Mouse (Mus musculus) intestine, postnatal 0 days (tissue): ENCODE data around the gene Ramp2. TPM values are rescaled to one million over a fixed set of nuclear protein-coding genes. Genes with fewer than 3 reads are reported as not detected.

Experiments
- ATAC-seq: fragments of 200-750 bp; cut with Nextera tagmentation; 2 replicates; pipeline ENCODE4 v1.8.0; 2017; ENCODE audit warnings: mild to moderate bottlenecking, moderate TSS enrichment, moderate library complexity
- H3K27ac ChIP-seq: fragments of 300-500 bp; sonication (generic); 2 replicates; pipeline ENCODE4 v1.5.1; 2014; ENCODE audit warnings: mild to moderate bottlenecking, low read depth, low read length, moderate library complexity
- H3K27me3 ChIP-seq: fragments of 300-500 bp; sonication (generic); replicated peaks from 2 replicates; pipeline ENCODE4 v1.6.1; 2014; ENCODE audit warnings: low read length, mixed read lengths; ENCODE audit not compliant: control insufficient read depth, insufficient read depth
- H3K36me3 ChIP-seq: fragments of 300-500 bp; sonication (generic); 2 replicates; pipeline ENCODE4 v1.6.1; 2014; ENCODE audit warnings: mild to moderate bottlenecking, moderate library complexity; ENCODE audit not compliant: control insufficient read depth, insufficient read depth
- H3K4me1 ChIP-seq: fragments of 300-500 bp; sonication (generic); replicated peaks from 2 replicates; pipeline ENCODE4 v1.6.1; 2014; ENCODE audit warnings: antibody characterized with exemption, low read length, mixed read lengths; ENCODE audit not compliant: control insufficient read depth, insufficient read depth
- H3K4me2 ChIP-seq: fragments of 300-500 bp; sonication (generic); replicated peaks from 2 replicates; pipeline ENCODE4 v1.6.1; 2014; ENCODE audit warnings: low read depth, mild to moderate bottlenecking, moderate library complexity
- H3K4me3 ChIP-seq: fragments of 300-500 bp; sonication (generic); 2 replicates; pipeline ENCODE4 v1.5.1; 2014; ENCODE audit warnings: low read depth, low read length
- H3K9ac ChIP-seq: fragments of 300-500 bp; sonication (generic); 2 replicates; pipeline ENCODE4 v1.6.1; 2014; ENCODE audit warnings: mild to moderate bottlenecking, low read depth, low read length
- H3K9me3 ChIP-seq: fragments of 300-500 bp; sonication (generic); 2 replicates; pipeline ENCODE4 v1.6.1; 2016; ENCODE audit warnings: mixed run types; ENCODE audit not compliant: control insufficient read depth
- CTCF ChIP-seq: sonication (generic); IDR thresholded peaks from 2 replicates; pipeline ENCODE4 v1.5.1; 2016; ENCODE audit warnings: low read depth, mild to moderate bottlenecking, control low read depth, antibody characterized with exemption, moderate library complexity
- WGBS: fragments of 180-500 bp; shearing (Covaris S2); extraction: QIAGEN DNeasy Blood & Tissue Kit; methylation state at CpG from one replicate; pipeline ENCODE4 v1.1.7; 2014; 5-methylcytosine and 5-hydroxymethylcytosine counted together
- polyA plus RNA-seq: library from polyadenylated mRNA; unstranded; fragments of >200 nt; fragmentation: Nextera tagmentation; extraction: Ambion mirVana; gene quantifications from 2 replicates; pipeline ENCODE4 v1.2.1, GENCODE M21; 2015

Ramp2 gene
- polyA plus RNA-seq, 1 experiment from 2014 or later: 74.7 TPM

DNA sequence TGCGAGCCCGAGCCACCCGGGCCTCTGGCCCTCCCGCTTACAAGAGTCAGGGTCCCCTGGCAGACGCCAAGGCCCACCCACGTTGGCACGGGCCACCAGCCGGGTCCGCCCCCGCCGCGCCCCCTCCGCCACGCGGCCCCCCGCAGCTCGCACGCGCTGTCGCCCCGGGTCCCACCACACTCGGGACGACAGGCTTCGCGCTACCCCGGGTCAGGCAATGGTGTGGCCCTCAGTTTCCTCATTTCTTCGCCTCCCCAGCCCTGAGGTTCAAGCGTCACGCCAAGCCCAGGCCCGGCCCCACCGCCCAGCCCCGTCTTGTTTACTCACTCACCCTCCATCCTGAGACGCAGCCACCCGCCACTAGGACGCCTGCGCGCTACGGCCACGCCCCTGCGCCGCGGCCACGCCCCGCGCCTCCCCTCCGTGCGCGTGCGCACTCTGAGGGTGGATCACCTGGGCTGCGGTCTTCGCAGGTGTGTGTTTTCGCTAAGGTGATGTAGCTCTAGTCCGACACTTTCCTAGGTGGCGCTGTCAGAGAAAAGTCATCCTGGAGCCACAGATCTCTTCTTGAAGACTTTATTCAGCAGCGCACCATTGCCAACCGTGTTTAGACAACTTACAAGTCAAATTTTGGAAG, 19.6 kb upstream of the Ramp2 start, which contains the start of gene Ezh1:
Gene Ezh1 (minus strand): TSS at position 399 of the 637 bp plus-strand sequence.
- peaks cover 2% of the 10 kb centered on the region; the same call in 1 of the 2 replicates for H3K4me1 ChIP-seq
- no peaks in the 10 kb centered on the region for H3K27me3 ChIP-seq
- peak within 1 kb of the TSS; percentile 79 for H3K9ac ChIP-seq
- peak within 1 kb of the TSS; percentile 65 for H3K27ac ChIP-seq
- H3K36me3 ChIP-seq: no peaks in the 10 kb centered on the region
- peak; percentile 95 for ATAC-seq
- H3K4me2 ChIP-seq: peak within 1 kb of the TSS; percentile 90
- H3K9me3 ChIP-seq: no peaks in the 10 kb centered on the region
- peak within 1 kb of the TSS; percentile 76 for H3K4me3 ChIP-seq
- peak; percentile 79 for TF ChIP-seq CTCF
- under 1% methylated on average over 54 of the region's 56 CpGs for WGBS

DNA sequence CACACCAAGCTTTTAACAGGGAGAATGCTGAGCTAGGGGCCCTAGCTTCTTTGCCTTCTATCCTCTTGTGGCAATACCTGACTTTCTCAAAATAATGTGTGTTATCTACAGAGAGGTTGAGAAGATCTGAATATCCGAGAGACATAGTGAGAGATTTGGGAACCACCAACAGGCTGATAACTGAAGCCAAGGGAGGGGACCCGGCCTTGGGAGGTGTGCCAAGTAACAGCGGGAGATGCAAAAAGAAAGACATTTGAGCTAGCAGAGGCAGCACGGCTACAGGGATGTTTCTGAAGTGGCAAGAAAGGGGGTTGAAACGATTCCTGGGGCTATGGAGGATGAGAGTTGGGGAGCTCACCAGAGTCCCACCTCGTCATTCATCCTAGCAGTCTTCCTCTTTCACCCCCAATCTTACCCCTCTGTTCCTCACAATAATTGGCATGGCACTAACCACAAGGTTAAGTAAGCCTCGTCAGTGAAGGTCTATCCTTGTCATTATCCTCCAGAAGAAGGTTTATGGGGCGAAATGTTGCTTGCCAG, 16.4 kb upstream of the Ramp2 start:
- Histone ChIP-seq H3K27ac (0 out of 2 replicates have a peak overlapping the region, but pooled peaks have one; percentile 22), H3K9me3 (no peaks in the 10 kb centered on the region), H3K4me3 (no peak overlapping the region), H3K4me1 (no peaks in the 10 kb centered on the region; the same call in 1 of the 2 replicates), H3K9ac (no peak overlapping the region), H3K36me3 (no peaks in the 10 kb centered on the region), H3K27me3 (no peaks in the 10 kb centered on the region), H3K4me2 (no peak overlapping the region)
- TF ChIP-seq CTCF: no peak
- 51% methylated on average over 8 of the region's 8 CpGs for WGBS
- ATAC-seq: no peak

DNA sequence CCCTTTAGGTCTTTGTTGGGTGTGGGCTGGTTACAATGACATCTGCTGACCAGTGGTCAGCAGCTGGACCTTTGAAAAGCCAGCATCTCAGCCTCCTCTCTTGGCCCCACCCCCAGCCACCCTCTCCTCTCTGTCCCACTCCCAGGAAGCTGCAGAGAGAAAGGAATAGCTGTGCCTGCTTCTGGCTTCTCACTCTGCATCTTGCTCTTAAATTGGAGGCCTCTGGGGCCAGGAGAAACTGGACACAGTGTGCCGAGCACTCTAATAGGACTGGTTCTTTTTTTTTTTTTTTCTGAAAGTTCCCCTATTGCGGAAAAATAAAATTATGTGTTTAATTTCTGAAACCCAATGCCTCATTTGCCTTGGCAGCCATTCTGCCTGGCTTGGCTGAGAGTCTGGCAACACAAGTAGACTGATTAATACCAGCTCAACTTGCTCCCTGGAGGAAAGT, 15.7 kb upstream of the Ramp2 start:
- H3K9me3 ChIP-seq: no peaks in the 10 kb centered on the region
- ATAC-seq: no peak
- no peak for TF ChIP-seq CTCF
- H3K4me1 ChIP-seq: no peaks in the 10 kb centered on the region; the same call in 1 of the 2 replicates
- H3K9ac ChIP-seq: no peak overlapping the region
- WGBS: 30% methylated on average over 2 of the region's 2 CpGs
- no peak overlapping the region for H3K4me3 ChIP-seq
- no peak overlapping the region for H3K4me2 ChIP-seq
- no peaks in the 10 kb centered on the region for H3K36me3 ChIP-seq
- H3K27me3 ChIP-seq: no peaks in the 10 kb centered on the region
- peak overlapping the region; percentile 71; the same call in 1 of the 2 replicates for H3K27ac ChIP-seq

DNA sequence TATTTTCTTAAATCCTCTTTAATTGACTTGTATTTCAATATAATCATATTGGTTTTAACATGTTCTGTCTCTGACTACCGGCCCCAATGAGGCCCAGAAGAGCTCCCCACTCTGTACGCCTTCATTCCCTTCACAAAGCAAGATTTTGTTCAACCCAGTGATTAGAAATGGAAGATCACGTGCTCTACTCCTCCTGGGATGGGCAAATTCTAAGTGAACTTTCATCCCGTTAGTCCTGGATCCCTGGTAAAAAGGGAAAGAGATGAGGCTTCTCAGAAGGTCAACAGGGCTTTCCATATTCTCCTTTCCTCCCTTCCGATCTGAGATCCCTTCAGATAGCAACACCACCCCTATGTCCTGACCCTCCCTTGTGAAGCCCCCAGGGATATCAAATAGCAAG, 15.3 kb upstream of the Ramp2 start:
- ATAC-seq: no peak
- Histone ChIP-seq H3K36me3 (no peaks in the 10 kb centered on the region), H3K9ac (no peak overlapping the region), H3K27me3 (no peaks in the 10 kb centered on the region), H3K9me3 (no peaks in the 10 kb centered on the region), H3K4me1 (no peaks in the 10 kb centered on the region; the same call in 1 of the 2 replicates), H3K4me3 (no peak overlapping the region), H3K27ac (peak overlapping the region; percentile 71), H3K4me2 (peak overlapping the region; percentile 61)
- no peak for TF ChIP-seq CTCF
- 18% methylated on average over 5 of the region's 5 CpGs for WGBS

DNA sequence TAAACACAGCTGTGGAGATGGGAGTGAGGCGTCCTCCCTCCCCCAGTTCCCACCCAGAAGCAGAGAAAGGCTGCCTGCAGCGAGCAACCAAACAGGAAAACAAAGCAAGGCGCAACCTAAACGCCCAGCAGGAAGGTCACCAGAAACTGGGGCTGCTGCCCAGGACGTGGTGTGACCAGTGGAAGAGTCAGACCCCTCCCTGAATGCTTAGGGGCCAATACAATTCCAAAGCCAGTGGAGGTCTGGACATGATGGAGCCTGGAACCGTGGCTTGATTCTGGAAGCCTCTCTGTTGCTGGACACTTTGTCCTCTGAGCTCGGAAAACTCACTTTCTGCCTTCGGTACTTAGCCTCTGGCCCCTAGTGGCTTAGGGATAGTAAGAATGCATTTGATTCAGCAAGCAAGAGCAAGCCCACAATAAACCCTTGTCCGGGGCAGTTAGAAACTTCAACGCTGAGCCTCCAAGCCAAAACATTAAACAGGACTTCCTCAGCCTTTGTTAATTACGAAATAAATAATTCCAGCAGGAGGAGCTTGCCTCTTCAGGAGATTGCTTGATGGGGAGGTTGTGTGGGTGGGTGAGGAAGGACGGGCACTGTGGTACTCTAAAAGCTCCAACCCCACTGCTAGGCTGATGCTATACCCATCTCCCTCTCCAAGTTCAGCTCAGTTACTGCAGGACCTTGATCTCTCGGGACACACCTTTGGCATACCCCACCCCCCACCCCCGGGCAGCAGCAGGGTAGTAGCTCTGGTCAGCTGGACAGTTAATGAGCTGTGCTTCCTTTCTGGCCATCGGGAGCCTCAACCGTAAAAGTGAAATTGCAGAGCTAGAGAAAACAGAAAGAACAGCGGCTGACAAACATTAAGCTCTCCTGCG, 14.6 kb upstream of the Ramp2 start:
- peak; percentile 11; the same call in 1 of the 2 replicates for TF ChIP-seq CTCF

More for the DNA sequence above, 14.6 kb upstream of the Ramp2 start:
- peak overlapping the region; percentile 34; the same call in 1 of the 2 replicates for H3K9ac ChIP-seq
- H3K4me2 ChIP-seq: peak overlapping the region; percentile 61
- H3K9me3 ChIP-seq: no peaks in the 10 kb centered on the region
- H3K27me3 ChIP-seq: no peaks in the 10 kb centered on the region
- H3K4me1 ChIP-seq: no peaks in the 10 kb centered on the region; the same call in 1 of the 2 replicates
- no peaks in the 10 kb centered on the region for H3K36me3 ChIP-seq
- 8% methylated on average over 18 of the region's 18 CpGs for WGBS
- peak overlapping the region; percentile 71 for H3K27ac ChIP-seq
- ATAC-seq: no peak
- peak overlapping the region; percentile 32 for H3K4me3 ChIP-seq
